Mouse (Mus musculus): ENCODE measurements around the gene Zfp59.

DNA sequence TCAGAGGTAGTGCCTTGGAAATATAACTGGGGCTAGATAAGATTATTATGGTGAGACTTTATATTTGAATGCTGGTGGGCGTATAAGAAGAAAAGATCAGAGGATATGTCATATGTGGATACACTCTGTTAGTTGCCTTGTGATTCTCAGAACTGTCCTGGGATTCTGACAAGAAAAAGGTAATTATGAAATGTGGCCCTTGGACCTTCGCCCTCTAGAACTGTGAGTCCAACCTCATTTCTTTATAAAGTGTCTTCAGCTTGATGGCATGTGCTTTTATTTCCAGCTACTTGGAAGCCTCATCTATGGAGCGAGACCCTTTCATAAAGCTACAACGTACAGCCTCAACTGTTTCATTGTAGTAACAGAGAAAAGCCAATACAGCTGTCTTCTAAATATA, 62.2 kb downstream of the Zfp59 start:
- TF ChIP-seq POLR2A (IDR thresholded peaks at IDR 0.05; ENCODE audit: extremely low read depth, insufficient read depth, low read length) (no peak), CTCF (IDR thresholded peaks at IDR 0.05; ENCODE audit: low read depth, low read length) (no peak)
